Mouse (Mus musculus) CD4-positive, CD25-positive, alpha-beta regulatory T cell, adult 4 months (primary cell): ENCODE results near the gene Afdn. TPM values are rescaled to one million over a fixed set of nuclear protein-coding genes. Genes with fewer than 3 reads are reported as not detected.
A peak's percentile ranks its signal among the peaks of the same experiment; 100 is the strongest.
"Not testable (repeated sequence)": the region's sequence is repeated elsewhere in the genome, so short reads cannot be mapped to it uniquely, and the experiment has no call there.

ENCODE experiments used
- ATAC-seq: one replicate; pipeline ENCODE4 v1.8.0; 2017
- polyA plus RNA-seq, 2 experiments: library from polyadenylated mRNA; unstranded; fragments of 100-300 nt; shearing (Covaris generic); gene quantifications; one replicate each; pipeline ENCODE4 v1.2.1; 2017

Gene Afdn
- polyA plus RNA-seq, 2 experiments from 2014 or later: 1.5 to 4.1 TPM

DNA sequence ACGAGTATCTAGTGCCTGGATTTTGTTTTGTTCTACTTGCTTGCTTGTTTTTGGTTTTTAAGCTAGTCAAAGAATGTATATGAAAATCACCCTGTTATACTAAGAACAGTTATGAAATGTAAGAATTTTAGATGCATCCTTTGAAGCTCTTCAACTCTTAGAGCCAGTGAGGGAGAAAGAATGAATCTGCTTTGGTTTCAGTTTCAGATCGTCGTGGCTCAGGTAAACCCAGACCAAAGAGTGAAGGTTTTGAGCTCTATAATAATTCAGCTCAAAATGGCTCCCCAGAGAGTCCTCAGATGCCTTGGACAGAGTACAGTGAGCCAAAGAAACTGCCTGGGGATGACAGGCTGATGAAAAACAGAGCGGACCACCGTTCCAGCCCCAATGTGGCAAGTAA is 123.2 kb downstream of the Afdn start:
- ATAC-seq: peak; percentile 68

GRCm38 (mm10) chr17:13889818-13890434 is 129.6 kb downstream of the Afdn start:
- no peak for ATAC-seq

DNA sequence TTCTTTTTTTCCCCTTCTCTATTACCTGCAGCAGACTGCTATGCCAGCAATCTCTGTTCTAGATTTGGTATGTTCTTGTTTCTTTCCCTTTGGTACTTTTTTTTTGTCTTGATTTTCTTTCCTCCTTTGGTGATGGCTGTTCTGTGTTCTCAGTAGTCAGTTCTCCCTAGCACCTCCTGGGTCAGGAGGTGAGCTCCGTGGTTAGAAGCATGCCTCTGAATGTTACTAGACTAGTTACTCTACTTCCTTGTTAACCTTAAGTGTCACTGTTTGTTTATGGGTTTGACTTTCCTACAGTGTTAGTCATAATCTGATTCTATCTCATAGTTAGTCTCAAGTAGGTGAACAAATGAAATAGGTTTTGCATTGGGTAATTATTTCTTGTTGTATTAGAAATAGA is 130.6 kb downstream of the Afdn start:
- ATAC-seq: no peak

GRCm38 (mm10) chr17:13898838-13899237 is 138.5 kb downstream of the Afdn start:
- ATAC-seq: no peak

GRCm38 (mm10) chr17:13899241-13899640 is 138.9 kb downstream of the Afdn start:
- no peak for ATAC-seq

GRCm38 (mm10) chr17:13903793-13904192 is 143.5 kb downstream of the Afdn start:
- ATAC-seq: peak; percentile 57

GRCm38 (mm10) chr17:13907082-13907481 is 146.7 kb downstream of the Afdn start:
- no peak for ATAC-seq

DNA sequence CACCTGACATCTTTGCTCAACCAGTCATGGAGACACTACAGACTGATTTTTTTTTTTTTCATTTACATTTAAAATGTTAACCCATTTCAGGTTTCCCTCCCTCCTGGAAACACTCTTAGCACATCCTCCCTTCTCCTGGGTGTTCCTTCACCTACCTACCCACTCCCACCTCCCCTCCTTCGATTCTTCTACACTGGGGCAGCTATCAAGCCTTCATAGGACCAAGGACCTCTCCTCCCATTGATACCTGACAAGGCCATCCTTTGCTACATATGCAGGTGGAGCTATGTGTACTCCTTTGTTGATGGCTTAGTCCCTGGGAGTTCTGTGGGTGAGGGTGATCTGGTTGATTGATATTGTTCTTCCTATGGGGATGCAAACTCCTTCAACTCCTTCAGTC is 147.3 kb downstream of the Afdn start:
- ATAC-seq: no peak

DNA sequence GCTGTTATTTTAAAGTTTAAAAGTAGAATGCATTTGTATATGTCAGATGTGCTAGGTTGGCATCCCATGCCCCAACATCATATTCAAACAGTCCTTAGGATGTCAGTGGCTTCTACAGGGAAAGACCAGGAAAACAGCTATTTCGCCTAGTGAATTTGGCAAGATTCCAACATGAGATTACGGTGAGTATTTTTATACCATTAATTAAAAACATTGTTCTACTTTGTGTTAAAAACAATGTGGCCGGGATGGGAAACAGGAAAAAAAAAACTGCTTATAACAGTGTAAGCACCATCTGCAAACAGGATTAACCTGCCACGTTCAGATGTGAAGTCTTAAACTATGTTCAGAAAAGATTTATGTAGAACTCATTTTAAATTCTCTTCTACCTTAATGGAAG is 153.6 kb downstream of the Afdn start:
- no peak for ATAC-seq

DNA sequence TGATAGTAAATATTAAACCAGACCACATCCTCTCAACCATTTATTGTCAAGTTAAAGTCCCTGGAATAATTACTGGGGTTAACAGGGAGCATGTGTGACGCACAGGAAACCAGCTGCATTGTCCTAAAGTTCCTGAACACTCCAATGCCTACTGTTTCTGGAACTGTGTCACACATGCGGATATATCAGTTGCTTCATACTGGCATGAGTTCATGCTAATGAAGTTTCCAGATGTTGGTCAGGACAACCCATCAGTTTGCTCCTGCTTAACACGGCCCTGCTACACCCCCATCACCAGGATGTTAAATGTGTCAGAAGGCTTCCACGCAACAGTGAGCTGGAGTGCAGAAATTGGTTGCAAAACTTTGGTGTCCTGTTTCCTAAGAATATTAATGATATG is 154.2 kb downstream of the Afdn start:
- ATAC-seq: no peak

DNA sequence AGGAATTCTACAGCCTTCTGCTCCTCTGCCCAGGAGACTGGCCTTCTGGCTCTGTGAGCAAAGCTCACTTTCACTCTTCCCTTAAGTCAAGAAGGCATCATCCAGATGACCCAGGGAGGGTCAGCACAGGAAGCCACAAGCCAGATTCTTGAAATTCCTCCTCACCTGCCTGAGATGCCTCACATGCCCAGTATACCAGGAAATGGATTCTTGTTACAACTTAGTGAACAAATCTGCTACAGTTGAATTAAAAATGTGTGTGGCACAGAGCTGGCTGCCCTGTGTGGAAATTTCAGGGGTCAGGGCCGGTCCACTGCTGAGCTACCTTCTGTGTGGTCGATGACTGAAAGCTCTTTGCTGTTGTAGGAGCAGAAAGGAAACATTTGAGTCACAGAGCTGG is 160.4 kb downstream of the Afdn start:
- ATAC-seq: no peak

- ATAC-seq: no peak
These were observed 163.1 kb downstream of the Afdn start for GRCm38 (mm10) chr17:13923418-13923817.

GRCm38 (mm10) chr17:13924588-13924987 is 164.2 kb downstream of the Afdn start:
- ATAC-seq: no peak

DNA sequence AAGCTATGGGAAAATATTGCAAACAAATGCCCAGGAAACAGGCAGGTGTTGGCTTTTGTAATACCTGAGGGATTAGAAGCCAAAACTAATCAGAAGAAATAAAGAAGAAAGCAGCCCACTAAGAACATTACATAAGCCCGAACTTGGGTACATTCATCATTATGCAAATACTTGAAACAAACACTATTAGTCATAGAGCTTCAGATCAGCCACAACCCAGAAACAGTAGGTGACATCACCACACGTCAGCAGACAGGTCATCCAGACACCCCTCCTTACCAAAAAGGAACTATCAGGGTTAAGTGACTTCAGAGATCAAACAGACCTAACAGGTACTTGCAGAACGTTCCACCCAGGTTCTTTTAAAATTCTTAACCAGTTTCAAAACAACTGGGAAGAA is 165.6 kb downstream of the Afdn start:
- no peak for ATAC-seq

GRCm38 (mm10) chr17:13930421-13930820 is 170.1 kb downstream of the Afdn start:
- no peak for ATAC-seq

DNA sequence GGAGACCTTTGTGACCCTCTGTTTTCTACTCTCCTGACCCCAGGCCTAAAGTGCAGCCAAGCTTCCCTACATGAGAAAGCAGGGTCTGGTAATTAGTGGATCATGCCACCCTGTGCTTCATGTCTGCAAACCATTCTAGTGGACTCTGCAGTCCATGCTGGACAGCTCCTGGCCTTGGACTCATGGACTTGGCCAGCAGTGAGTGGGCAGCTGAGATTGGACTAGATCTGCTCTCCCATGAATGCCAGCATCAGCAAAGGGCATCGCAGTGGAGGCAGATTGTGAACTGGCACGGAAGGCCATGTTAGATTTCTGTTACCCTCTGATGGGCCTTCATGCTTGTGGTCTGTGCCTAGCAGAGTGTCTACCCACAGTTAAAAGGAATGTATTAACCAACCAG is 175.0 kb downstream of the Afdn start:
- not testable (repeated sequence) for ATAC-seq

DNA sequence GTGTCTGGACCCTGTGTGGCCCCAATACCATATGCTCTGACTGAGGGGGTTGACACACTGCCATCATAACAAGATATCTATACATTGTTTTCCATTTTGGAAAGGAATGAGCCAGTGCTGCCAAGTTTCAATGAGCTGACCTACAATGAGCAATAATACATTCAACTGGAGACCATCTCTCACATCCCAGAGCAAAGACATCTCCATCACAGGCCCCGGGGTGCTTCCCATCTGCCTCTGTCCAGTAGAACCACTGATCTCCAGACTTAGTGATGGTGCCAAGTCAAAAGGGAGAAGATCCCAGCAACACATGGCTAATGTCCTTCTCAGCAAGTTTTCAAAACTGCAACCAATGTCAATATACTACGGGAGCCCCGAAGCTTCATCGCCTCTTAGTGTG is 177.4 kb downstream of the Afdn start:
- no peak for ATAC-seq

- ATAC-seq: no peak
These were observed 178.3 kb downstream of the Afdn start for GRCm38 (mm10) chr17:13938652-13939051.

- not testable (repeated sequence) for ATAC-seq
These were observed 178.9 kb downstream of the Afdn start for GRCm38 (mm10) chr17:13939231-13939630.

GRCm38 (mm10) chr17:13940487-13940886 is 180.1 kb downstream of the Afdn start:
- ATAC-seq: no peak

DNA sequence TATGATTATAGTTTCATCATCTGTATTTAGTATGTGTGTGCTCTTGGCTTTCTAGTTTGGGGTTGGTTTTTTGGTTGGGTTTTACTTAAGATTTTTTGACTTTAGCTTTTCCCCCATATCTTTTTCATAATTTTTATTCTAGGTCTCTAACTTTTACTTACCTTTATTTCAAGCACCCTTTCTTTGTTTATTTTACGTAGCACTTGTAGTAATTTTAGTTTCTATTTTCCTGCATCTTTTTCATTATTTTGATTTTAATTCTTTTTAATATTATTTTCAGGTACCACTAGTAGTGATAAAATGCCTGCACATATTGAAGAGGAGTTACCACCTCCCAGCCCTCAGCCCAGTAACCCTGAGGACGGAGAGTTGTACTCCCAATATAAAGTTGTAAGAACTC is 187.7 kb downstream of the Afdn start, which contains the start of gene Gm7168:
Gm7168 (plus strand) TSS at position 301 of the 400 bp plus-strand sequence.
- not testable (repeated sequence) for ATAC-seq

GRCm38 (mm10) chr17:13951570-13951969 is 191.2 kb downstream of the Afdn start:
- not testable (repeated sequence) for ATAC-seq
